Mouse (Mus musculus): ENCODE measurements at regions not wholly inside any gene's neighbourhood (a gene's known extent, or its start where the extent isn't known, plus 50 kb on each side); places are given as distances from the start of the nearest gene placed in this dataset.
A peak's percentile ranks its signal among the peaks of the same experiment; 100 is the strongest.

GRCm38 (mm10) chr14:80485149-80485548 is 501.3 kb downstream of the Olfm4 start:
- no peak for DNase-seq

- no peak for DNase-seq
These were observed 502.7 kb downstream of the Olfm4 start for GRCm38 (mm10) chr14:80486605-80487004.

- no peak for DNase-seq
These were observed 508.4 kb downstream of the Olfm4 start for GRCm38 (mm10) chr14:80492043-80492900.

GRCm38 (mm10) chr14:80492901-80493279 is 509.0 kb downstream of the Olfm4 start:
- peak; percentile 3 for DNase-seq

GRCm38 (mm10) chr14:80504351-80504750 is 520.5 kb downstream of the Olfm4 start:
- no peak for DNase-seq

- DNase-seq = no peak
These were observed 532.7 kb downstream of the Olfm4 start for GRCm38 (mm10) chr14:80516626-80517025.

- DNase-seq = no peak
These were observed 537.3 kb downstream of the Olfm4 start for GRCm38 (mm10) chr14:80521216-80521615.

GRCm38 (mm10) chr14:80521631-80522030 is 537.8 kb downstream of the Olfm4 start:
- DNase-seq = no peak

GRCm38 (mm10) chr14:80522536-80522935 is 538.7 kb downstream of the Olfm4 start:
- DNase-seq = no peak

- DNase-seq = no peak
These were observed 544.6 kb downstream of the Olfm4 start for GRCm38 (mm10) chr14:80528419-80529028.

- no peak for DNase-seq
These were observed 552.3 kb downstream of the Olfm4 start for GRCm38 (mm10) chr14:80536044-80536745.

GRCm38 (mm10) chr14:80559950-80560349 is 576.1 kb downstream of the Olfm4 start:
- DNase-seq = no peak
